Mouse (Mus musculus): Measurements from ENCODE around the gene Dhdds. TPM values are rescaled to one million over a fixed set of nuclear protein-coding genes. Genes with fewer than 3 reads are reported as not detected.
A peak's percentile ranks its signal among the peaks of the same experiment; 100 is the strongest.

The Dhdds gene
- polyA plus RNA-seq, 1 experiment from 2014 or later, result 42.4 TPM

GRCm38 (mm10) chr4:134009709-134010108 lies 9.0 kb upstream of the Dhdds start:
- H3K27me3 ChIP-seq (ENCODE audit: control insufficient read depth, insufficient read depth, low read length), result no peaks in the 10 kb centered on the region
- no peak for DNase-seq (ENCODE audit: low spot score, missing footprints)
- peaks cover 6% of the 10 kb centered on the region; the same call in 1 of the 2 replicates for H3K36me3 ChIP-seq (ENCODE audit: control insufficient read depth, insufficient read depth, low read length)
- no peak for ATAC-seq (ENCODE audit: low FRiP score)
- 68% methylated on average over 6 of the region's 6 CpGs for WGBS
- H3K9me3 ChIP-seq (ENCODE audit: control insufficient read depth, low read length), result no peaks in the 10 kb centered on the region
- no peak overlapping the region for H3K9ac ChIP-seq (ENCODE audit: low read length)
- H3K4me3 ChIP-seq (ENCODE audit: low read depth, low read length), result no peak overlapping the region
- H3K4me1 ChIP-seq (ENCODE audit: control insufficient read depth, insufficient read depth, low read length), result peaks cover 40% of the 10 kb centered on the region
- no peak overlapping the region for H3K27ac ChIP-seq (ENCODE audit: low read depth, low read length)
- no peak overlapping the region for H3K4me2 ChIP-seq

GRCm38 (mm10) chr4:134006845-134007244 lies 6.1 kb upstream of the Dhdds start:
- no peak for DNase-seq (ENCODE audit: low spot score, missing footprints)
- 90% methylated on average over 3 of the region's 3 CpGs for WGBS
- Histone ChIP-seq H3K9me3 (ENCODE audit: control insufficient read depth, low read length) (no peaks in the 10 kb centered on the region), H3K27me3 (ENCODE audit: control insufficient read depth, insufficient read depth, low read length) (no peaks in the 10 kb centered on the region), H3K4me1 (ENCODE audit: control insufficient read depth, insufficient read depth, low read length) (peaks cover 43% of the 10 kb centered on the region), H3K9ac (ENCODE audit: low read length) (no peak overlapping the region), H3K36me3 (ENCODE audit: control insufficient read depth, insufficient read depth, low read length) (peaks cover 6% of the 10 kb centered on the region; the same call in 1 of the 2 replicates), H3K27ac (ENCODE audit: low read depth, low read length) (no peak overlapping the region), H3K4me3 (ENCODE audit: low read depth, low read length) (no peak overlapping the region), H3K4me2 (no peak overlapping the region)
- ATAC-seq (ENCODE audit: low FRiP score), result no peak

- no peaks in the 10 kb centered on the region for H3K27me3 ChIP-seq (ENCODE audit: control insufficient read depth, insufficient read depth, low read length)
- H3K4me1 ChIP-seq (ENCODE audit: control insufficient read depth, insufficient read depth, low read length), result peaks cover 34% of the 10 kb centered on the region
- H3K4me2 ChIP-seq, result no peak overlapping the region
- 77% methylated on average over 12 of the region's 12 CpGs for WGBS
- DNase-seq (ENCODE audit: low spot score, missing footprints), result no peak
- no peak overlapping the region for H3K9ac ChIP-seq (ENCODE audit: low read length)
- H3K4me3 ChIP-seq (ENCODE audit: low read depth, low read length), result no peak overlapping the region
- H3K9me3 ChIP-seq (ENCODE audit: control insufficient read depth, low read length), result no peaks in the 10 kb centered on the region
- peaks cover 6% of the 10 kb centered on the region; the same call in 1 of the 2 replicates for H3K36me3 ChIP-seq (ENCODE audit: control insufficient read depth, insufficient read depth, low read length)
- no peak overlapping the region for H3K27ac ChIP-seq (ENCODE audit: low read depth, low read length)
- ATAC-seq (ENCODE audit: low FRiP score), result no peak
Observed at GRCm38 (mm10) chr4:134005581-134006358, 5.1 kb upstream of the Dhdds start.

GRCm38 (mm10) chr4:134002903-134003302 lies 2.2 kb upstream of the Dhdds start:
- peaks cover 6% of the 10 kb centered on the region; the same call in 1 of the 2 replicates for H3K36me3 ChIP-seq (ENCODE audit: control insufficient read depth, insufficient read depth, low read length)
- no peak overlapping the region for H3K9ac ChIP-seq (ENCODE audit: low read length)
- H3K9me3 ChIP-seq (ENCODE audit: control insufficient read depth, low read length), result no peaks in the 10 kb centered on the region
- WGBS, result 9% methylated on average over 5 of the region's 5 CpGs
- no peak overlapping the region for H3K4me3 ChIP-seq (ENCODE audit: low read depth, low read length)
- DNase-seq (ENCODE audit: low spot score, missing footprints), result peak; percentile 85
- peak; percentile 57 for ATAC-seq (ENCODE audit: low FRiP score)
- H3K4me2 ChIP-seq, result peak overlapping the region; percentile 19; the same call in 1 of the 2 replicates
- no peaks in the 10 kb centered on the region for H3K27me3 ChIP-seq (ENCODE audit: control insufficient read depth, insufficient read depth, low read length)
- peaks cover 39% of the 10 kb centered on the region for H3K4me1 ChIP-seq (ENCODE audit: control insufficient read depth, insufficient read depth, low read length)
- H3K27ac ChIP-seq (ENCODE audit: low read depth, low read length), result peak overlapping the region; percentile 51

- H3K27ac ChIP-seq (ENCODE audit: low read depth, low read length), result no peak overlapping the region
- no peak overlapping the region for H3K9ac ChIP-seq (ENCODE audit: low read length)
- no peak for DNase-seq (ENCODE audit: low spot score, missing footprints)
- H3K4me1 ChIP-seq (ENCODE audit: control insufficient read depth, insufficient read depth, low read length), result peaks cover 39% of the 10 kb centered on the region
- peaks cover 6% of the 10 kb centered on the region; the same call in 1 of the 2 replicates for H3K36me3 ChIP-seq (ENCODE audit: control insufficient read depth, insufficient read depth, low read length)
- 20% methylated on average over 4 of the region's 4 CpGs for WGBS
- no peaks in the 10 kb centered on the region for H3K9me3 ChIP-seq (ENCODE audit: control insufficient read depth, low read length)
- H3K4me2 ChIP-seq, result no peak overlapping the region
- H3K27me3 ChIP-seq (ENCODE audit: control insufficient read depth, insufficient read depth, low read length), result no peaks in the 10 kb centered on the region
- H3K4me3 ChIP-seq (ENCODE audit: low read depth, low read length), result no peak overlapping the region
- ATAC-seq (ENCODE audit: low FRiP score), result no peak
Observed at GRCm38 (mm10) chr4:134002246-134002645, 1.5 kb upstream of the Dhdds start.

GRCm38 (mm10) chr4:134001710-134002109 lies 992 bp upstream of the Dhdds start:
- peaks cover 6% of the 10 kb centered on the region; the same call in 1 of the 2 replicates for H3K36me3 ChIP-seq (ENCODE audit: control insufficient read depth, insufficient read depth, low read length)
- H3K4me2 ChIP-seq, result no peak overlapping the region
- WGBS, result 45% methylated on average over 10 of the region's 10 CpGs
- no peaks in the 10 kb centered on the region for H3K27me3 ChIP-seq (ENCODE audit: control insufficient read depth, insufficient read depth, low read length)
- H3K9me3 ChIP-seq (ENCODE audit: control insufficient read depth, low read length), result no peaks in the 10 kb centered on the region
- H3K9ac ChIP-seq (ENCODE audit: low read length), result no peak overlapping the region
- H3K4me1 ChIP-seq (ENCODE audit: control insufficient read depth, insufficient read depth, low read length), result peaks cover 39% of the 10 kb centered on the region
- no peak overlapping the region for H3K27ac ChIP-seq (ENCODE audit: low read depth, low read length)
- H3K4me3 ChIP-seq (ENCODE audit: low read depth, low read length), result no peak overlapping the region
- no peak for ATAC-seq (ENCODE audit: low FRiP score)
- no peak for DNase-seq (ENCODE audit: low spot score, missing footprints)

GRCm38 (mm10) chr4:133994697-133995096 lies 6.0 kb downstream of the Dhdds start:
- 93% methylated on average over 8 of the region's 8 CpGs for WGBS
- Histone ChIP-seq H3K36me3 (ENCODE audit: control insufficient read depth, insufficient read depth, low read length) (peaks cover 5% of the 10 kb centered on the region; the same call in 1 of the 2 replicates), H3K4me2 (no peak overlapping the region), H3K4me1 (ENCODE audit: control insufficient read depth, insufficient read depth, low read length) (0 out of 2 replicates have a peak, but pooled peaks cover under 1% of the 10 kb centered on the region), H3K27me3 (ENCODE audit: control insufficient read depth, insufficient read depth, low read length) (no peaks in the 10 kb centered on the region), H3K4me3 (ENCODE audit: low read depth, low read length) (no peak overlapping the region), H3K27ac (ENCODE audit: low read depth, low read length) (no peak overlapping the region), H3K9me3 (ENCODE audit: control insufficient read depth, low read length) (no peaks in the 10 kb centered on the region), H3K9ac (ENCODE audit: low read length) (no peak overlapping the region)
- DNase-seq (ENCODE audit: low spot score, missing footprints), result no peak
- ATAC-seq (ENCODE audit: low FRiP score), result no peak

- H3K27me3 ChIP-seq (ENCODE audit: control insufficient read depth, insufficient read depth, low read length), result no peaks in the 10 kb centered on the region
- peaks cover 5% of the 10 kb centered on the region; the same call in 1 of the 2 replicates for H3K36me3 ChIP-seq (ENCODE audit: control insufficient read depth, insufficient read depth, low read length)
- 92% methylated on average over 13 of the region's 13 CpGs for WGBS
Observed at GRCm38 (mm10) chr4:133991087-133991660, 9.5 kb downstream of the Dhdds start.

GRCm38 (mm10) chr4:133990035-133990434 lies 10.7 kb downstream of the Dhdds start:
- peak; percentile 76 for DNase-seq (ENCODE audit: low spot score, missing footprints)

More at GRCm38 (mm10) chr4:133991087-133991660, 9.5 kb downstream of the Dhdds start:
- ATAC-seq (ENCODE audit: low FRiP score) (no peak), DNase-seq (ENCODE audit: low spot score, missing footprints) (peak; percentile 17)
- H3K4me1 ChIP-seq (ENCODE audit: control insufficient read depth, insufficient read depth, low read length), result no peaks in the 10 kb centered on the region
- no peak overlapping the region for H3K9ac ChIP-seq (ENCODE audit: low read length)
- H3K4me2 ChIP-seq, result no peak overlapping the region
- no peak overlapping the region for H3K27ac ChIP-seq (ENCODE audit: low read depth, low read length)
- H3K4me3 ChIP-seq (ENCODE audit: low read depth, low read length), result no peak overlapping the region
- H3K9me3 ChIP-seq (ENCODE audit: control insufficient read depth, low read length), result no peaks in the 10 kb centered on the region

More at GRCm38 (mm10) chr4:133990035-133990434, 10.7 kb downstream of the Dhdds start:
- peaks cover 5% of the 10 kb centered on the region; the same call in 1 of the 2 replicates for H3K36me3 ChIP-seq (ENCODE audit: control insufficient read depth, insufficient read depth, low read length)
- H3K9ac ChIP-seq (ENCODE audit: low read length), result no peak overlapping the region
- WGBS, result 64% methylated on average over 4 of the region's 4 CpGs
- H3K27me3 ChIP-seq (ENCODE audit: control insufficient read depth, insufficient read depth, low read length), result no peaks in the 10 kb centered on the region
- no peak overlapping the region for H3K4me2 ChIP-seq
- H3K9me3 ChIP-seq (ENCODE audit: control insufficient read depth, low read length), result no peaks in the 10 kb centered on the region
- no peak overlapping the region for H3K27ac ChIP-seq (ENCODE audit: low read depth, low read length)
- no peaks in the 10 kb centered on the region for H3K4me1 ChIP-seq (ENCODE audit: control insufficient read depth, insufficient read depth, low read length)
- H3K4me3 ChIP-seq (ENCODE audit: low read depth, low read length), result no peak overlapping the region
- ATAC-seq (ENCODE audit: low FRiP score), result no peak

Data from midbrain, embryonic 11.5 days (tissue).